Mouse (Mus musculus) sigmoid colon, adult 10 weeks (tissue): ENCODE measurements around the gene Olfr1209. TPM values are rescaled to one million over a fixed set of nuclear protein-coding genes. Genes with fewer than 3 reads are reported as not detected.

ENCODE experiments used
- polyA plus RNA-seq: library from polyadenylated mRNA; stranded (reverse); fragments of 350-450 nt; fragmentation: Illumina TruSeq; extraction: RNeasy Lipid Tissue Mini Kit (QIAGEN cat#74804); gene quantifications from one replicate; pipeline ENCODE4 v1.2.3, GENCODE M21; 2014; ENCODE audit warnings: low read depth, low replicate concordance

Gene Olfr1209
- polyA plus RNA-seq: not detected

DNA sequence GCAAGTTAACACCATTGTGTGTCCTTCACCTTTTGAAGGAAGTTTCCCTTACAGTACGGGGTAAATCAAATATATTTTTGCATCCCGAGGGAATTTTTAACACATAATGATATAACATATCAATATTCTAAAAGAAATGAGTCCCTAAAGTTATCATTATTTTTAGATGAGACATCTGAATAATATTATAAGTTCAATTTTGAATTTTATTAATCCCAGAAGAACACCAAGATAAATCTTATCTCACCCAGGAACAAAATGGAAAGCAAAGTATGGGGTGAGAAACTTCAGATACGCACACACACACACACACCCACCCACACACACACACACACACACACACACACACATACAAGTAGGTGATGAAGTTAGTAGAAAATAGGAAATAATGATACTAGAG is at the start of gene Olfr1209:
Gene Olfr1209, minus strand, starts transcription at position 101 of the 400 bp plus-strand sequence.

DNA sequence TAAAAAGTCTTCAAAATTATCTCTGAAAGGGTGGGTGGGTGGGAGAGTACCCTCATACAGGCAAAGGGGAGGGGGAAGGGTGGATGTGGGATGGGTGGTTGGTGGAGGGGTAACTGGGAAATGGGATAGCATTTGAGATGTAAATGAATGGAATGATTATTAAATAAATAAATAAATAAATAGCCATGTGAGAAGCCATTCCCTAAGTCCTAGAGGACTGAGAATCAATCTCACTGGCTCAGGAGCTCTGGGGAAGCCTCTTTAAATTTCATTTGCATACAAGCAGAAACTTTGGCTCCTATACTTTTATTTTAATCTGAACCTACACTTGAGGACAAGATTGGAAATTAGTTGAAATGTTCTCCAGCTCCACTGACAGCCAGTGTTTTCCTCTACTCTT is 38.7 kb upstream of the Olfr1209 start, which contains the start of gene Olfr1212:
Gene Olfr1212, plus strand, starts transcription at position 301 of the 400 bp plus-strand sequence.

DNA sequence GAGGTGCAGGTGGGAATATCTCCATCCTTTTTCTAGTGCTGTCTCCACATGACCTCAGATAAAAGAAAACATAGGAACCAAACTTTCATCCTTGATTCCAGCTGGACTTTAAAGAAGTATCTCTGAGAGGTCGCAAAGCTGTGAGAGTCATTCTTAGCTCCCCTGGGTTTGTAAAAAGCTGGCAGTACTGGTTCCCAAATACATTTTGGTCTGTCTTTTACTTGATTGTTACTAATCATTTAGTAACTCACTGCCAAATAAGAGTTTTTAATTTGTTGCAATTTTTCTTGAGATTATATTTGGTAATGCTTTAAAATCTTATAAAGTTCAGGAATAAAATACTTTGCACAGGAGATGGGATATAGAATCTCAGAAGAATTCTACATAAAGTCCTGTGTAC is 23.1 kb upstream of the Olfr1209 start, which contains the start of gene Olfr1211:
Gene Olfr1211, minus strand, starts transcription at position 101 of the 400 bp plus-strand sequence.

DNA sequence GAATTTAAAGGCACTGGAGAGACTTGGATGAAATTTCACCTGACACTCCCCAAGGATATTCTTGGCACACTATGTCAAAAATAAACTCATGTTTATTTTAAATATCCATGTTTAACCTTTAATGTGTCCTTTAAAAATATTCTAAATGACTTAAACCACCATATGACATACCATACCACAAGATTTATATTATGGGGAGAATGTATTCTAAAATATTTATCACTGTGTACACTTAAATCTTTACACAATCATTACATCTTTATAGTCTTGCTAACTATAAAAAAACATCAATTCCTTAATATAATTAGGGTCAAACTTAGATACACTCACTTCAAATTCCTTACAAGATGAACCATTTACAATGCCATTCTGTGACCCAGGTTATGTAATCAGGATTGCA is 12.7 kb downstream of the Olfr1209 start, which contains the start of gene Olfr1208:
Gene Olfr1208, minus strand, starts transcription at position 101 of the 400 bp plus-strand sequence.

DNA sequence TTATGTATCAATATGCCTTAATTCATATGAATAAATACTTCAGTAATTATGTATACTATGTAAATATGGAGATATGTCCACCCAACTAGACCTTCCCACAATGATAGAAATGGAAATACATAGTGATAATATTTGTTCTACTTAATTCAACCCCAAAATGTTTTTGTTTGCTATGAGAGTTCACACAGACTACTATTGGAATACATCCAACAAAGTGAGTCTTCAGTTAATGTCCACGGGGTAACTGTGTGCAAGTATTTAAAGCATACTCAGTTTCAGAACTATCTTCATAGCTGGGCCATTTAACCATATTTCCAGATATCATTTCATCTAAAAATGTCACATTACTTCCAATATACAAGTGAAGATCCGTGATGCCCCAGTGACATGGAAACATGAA is 52.0 kb downstream of the Olfr1209 start, which contains the start of gene Olfr1206:
Gene Olfr1206, plus strand, starts transcription at position 301 of the 400 bp plus-strand sequence.

Other genes starting within 250 kb of the Olfr1209 start
- not detected for gene Olfr1193, start 239.5 kb downstream of the Olfr1209 start, polyA plus RNA-seq
- not detected for gene Olfr1195, start 226.0 kb downstream of the Olfr1209 start, polyA plus RNA-seq
- gene Olfr1196, start 210.6 kb downstream of the Olfr1209 start, polyA plus RNA-seq: not detected
- gene Olfr1197, start 182.8 kb downstream of the Olfr1209 start, polyA plus RNA-seq: not detected
- gene Olfr1198, start 163.8 kb downstream of the Olfr1209 start, polyA plus RNA-seq: not detected
- gene Olfr1199, start 154.7 kb downstream of the Olfr1209 start, polyA plus RNA-seq: not detected
- not detected for gene Olfr1200, start 144.7 kb downstream of the Olfr1209 start, polyA plus RNA-seq
- gene Olfr1201, start 122.1 kb downstream of the Olfr1209 start, polyA plus RNA-seq: not detected
- not detected for gene Olfr1202, start 100.7 kb downstream of the Olfr1209 start, polyA plus RNA-seq
- not detected for gene Olfr1205, start 85.4 kb downstream of the Olfr1209 start, polyA plus RNA-seq
- not detected for gene Olfr1204, start 65.9 kb downstream of the Olfr1209 start, polyA plus RNA-seq
- gene Olfr1206, start 51.9 kb downstream of the Olfr1209 start, polyA plus RNA-seq: not detected
- not detected for gene Olfr1208, start 12.8 kb downstream of the Olfr1209 start, polyA plus RNA-seq
- not detected for gene Olfr1211, start 23.0 kb upstream of the Olfr1209 start, polyA plus RNA-seq
- not detected for gene Olfr1212, start 38.8 kb upstream of the Olfr1209 start, polyA plus RNA-seq
- not detected for gene Gm13762, start 65.1 kb upstream of the Olfr1209 start, polyA plus RNA-seq
- not detected for gene Olfr1214, start 77.5 kb upstream of the Olfr1209 start, polyA plus RNA-seq
- gene Olfr1215, start 91.8 kb upstream of the Olfr1209 start, polyA plus RNA-seq: not detected
- gene Olfr1216, start 103.2 kb upstream of the Olfr1209 start, polyA plus RNA-seq: not detected
- gene Olfr1217, start 116.9 kb upstream of the Olfr1209 start, polyA plus RNA-seq: not detected
- gene Olfr1218, start 146.0 kb upstream of the Olfr1209 start, polyA plus RNA-seq: not detected
- gene Olfr1219, start 168.4 kb upstream of the Olfr1209 start, polyA plus RNA-seq: not detected
- gene Olfr1220, start 191.7 kb upstream of the Olfr1209 start, polyA plus RNA-seq: not detected
- gene Olfr1221, start 202.1 kb upstream of the Olfr1209 start, polyA plus RNA-seq: not detected
- gene Olfr1222, start 217.9 kb upstream of the Olfr1209 start, polyA plus RNA-seq: not detected
- gene Olfr1223, start 236.4 kb upstream of the Olfr1209 start, polyA plus RNA-seq: not detected
- not detected for gene Olfr1224-ps1, start 248.9 kb upstream of the Olfr1209 start, polyA plus RNA-seq